Mouse (Mus musculus) cerebellum, adult 2 months (tissue): ENCODE measurements around the gene Emp2.

Experiments used
- CTCF ChIP-seq: fragments of 200-500 bp; IDR thresholded peaks from 2 replicates; pipeline ENCODE4 v1.5.1; 2011; ENCODE audit warnings: low read depth, mild to moderate bottlenecking, control low read depth, low read length, moderate library complexity, borderline replicate concordance; ENCODE audit not compliant: insufficient read depth
- POLR2A ChIP-seq: fragments of 200-500 bp; IDR thresholded peaks from 2 replicates; pipeline ENCODE4 v1.6.1; 2011; ENCODE audit warnings: low read length, control low read depth, borderline replicate concordance; ENCODE audit not compliant: insufficient read depth

DNA sequence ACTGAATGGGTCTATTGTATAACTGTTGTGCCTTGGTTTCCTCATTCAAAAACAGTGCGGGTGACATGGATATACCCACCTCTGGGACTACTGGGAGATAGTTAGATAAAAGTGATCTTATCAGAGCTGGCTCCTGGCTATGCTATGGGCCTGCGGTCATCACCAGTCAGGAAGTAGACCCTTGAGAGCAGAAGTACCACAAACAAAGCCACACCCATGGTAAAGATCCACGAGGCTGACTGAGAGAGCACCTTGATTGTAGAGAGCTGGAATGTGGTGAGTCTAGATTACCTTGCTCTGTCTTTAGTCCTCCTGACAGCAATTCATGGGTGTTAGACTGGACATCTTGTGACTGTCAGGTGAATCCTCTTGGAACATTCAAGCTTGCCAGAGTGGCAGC is 12.4 kb downstream of the Emp2 start:
- TF ChIP-seq CTCF (no peak), POLR2A (no peak)
